Mouse (Mus musculus) forebrain, embryonic 11.5 days (tissue): ENCODE results near the gene Epha6. TPM values are rescaled to one million over a fixed set of nuclear protein-coding genes. Genes with fewer than 3 reads are reported as not detected.

Experiments
- ATAC-seq: fragments of 200-750 bp; cut with Nextera tagmentation; replicated peaks from 2 replicates; pipeline ENCODE4 v1.8.0; 2017; ENCODE audit warnings: moderate TSS enrichment; ENCODE audit not compliant: low FRiP score
- DNase-seq: peaks from one replicate; pipeline ENCODE4 v3.0.0-alpha.2; 2017; ENCODE audit warnings: low spot score
- H3K27ac ChIP-seq: fragments of 300-500 bp; sonication (generic); 2 replicates; pipeline ENCODE4 v1.5.1; 2014; ENCODE audit warnings: low read depth, low read length
- H3K27me3 ChIP-seq: fragments of 300-500 bp; sonication (generic); 2 replicates; pipeline ENCODE4 v1.6.1; 2014; ENCODE audit warnings: mild to moderate bottlenecking, low read length, mixed read lengths; ENCODE audit not compliant: control insufficient read depth, insufficient read depth
- H3K36me3 ChIP-seq: fragments of 300-500 bp; sonication (generic); 2 replicates; pipeline ENCODE4 v1.6.1; 2014; ENCODE audit warnings: mild to moderate bottlenecking, low read length, moderate library complexity, mixed read lengths; ENCODE audit not compliant: control insufficient read depth, insufficient read depth
- H3K4me1 ChIP-seq: fragments of 300-500 bp; sonication (generic); replicated peaks from 2 replicates; pipeline ENCODE4 v1.6.1; 2014; ENCODE audit warnings: low read length, mixed read lengths; ENCODE audit not compliant: control insufficient read depth, insufficient read depth
- H3K4me2 ChIP-seq: fragments of 300-500 bp; sonication (generic); 2 replicates; pipeline ENCODE4 v1.6.1; 2014; ENCODE audit warnings: low read depth, mild to moderate bottlenecking, low read length, moderate library complexity, mixed read lengths; ENCODE audit not compliant: severe bottlenecking
- H3K4me3 ChIP-seq: fragments of 300-500 bp; sonication (generic); 2 replicates; pipeline ENCODE4 v1.5.1; 2014; ENCODE audit warnings: low read depth, low read length
- H3K9ac ChIP-seq: fragments of 300-500 bp; sonication (generic); 2 replicates; pipeline ENCODE4 v1.6.1; 2014; ENCODE audit warnings: low read length
- H3K9me3 ChIP-seq: fragments of 300-500 bp; sonication (generic); 2 replicates; pipeline ENCODE4 v1.6.1; 2016; ENCODE audit warnings: low read length, mixed read lengths; ENCODE audit not compliant: control insufficient read depth
- WGBS: fragments of 180-500 bp; shearing (Covaris S2); extraction: QIAGEN DNeasy Blood & Tissue Kit; methylation state at CpG from one replicate; pipeline ENCODE4 v1.1.7; 2014; 5-methylcytosine and 5-hydroxymethylcytosine counted together
- polyA plus RNA-seq: library from polyadenylated mRNA; unstranded; fragments of >200 nt; fragmentation: Nextera tagmentation; extraction: Ambion mirVana; gene quantifications from 2 replicates; pipeline ENCODE4 v1.2.1, GENCODE M21; 2014

Gene Epha6
- polyA plus RNA-seq, 1 experiment from 2014 or later, result 0.68 TPM

DNA sequence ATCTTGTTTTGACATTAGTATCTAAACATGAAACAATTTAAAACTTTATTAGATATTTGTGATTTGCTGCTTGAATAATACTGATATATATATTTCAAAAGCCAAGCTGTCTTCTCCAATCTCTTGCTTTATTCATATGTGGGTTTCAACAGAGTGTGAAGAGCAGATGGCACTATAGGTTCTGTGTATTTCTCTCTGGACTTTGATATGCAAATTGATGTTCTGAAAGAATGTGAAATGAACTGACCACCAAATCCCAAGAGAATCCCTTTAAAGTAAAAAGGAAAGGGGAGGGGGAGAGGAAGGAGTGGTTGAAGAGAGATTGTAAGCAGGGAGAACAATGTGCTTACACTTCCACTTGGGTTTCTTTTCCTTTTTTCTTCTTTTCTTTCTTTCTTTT, 212.4 kb downstream of the Epha6 start:
- no peak overlapping the region for H3K4me3 ChIP-seq
- no peak overlapping the region for H3K4me2 ChIP-seq
- no peaks in the 10 kb centered on the region for H3K36me3 ChIP-seq
- peak; percentile 57 for ATAC-seq
- DNase-seq, result no peak
- no peak overlapping the region for H3K27ac ChIP-seq
- no peaks in the 10 kb centered on the region for H3K27me3 ChIP-seq
- H3K4me1 ChIP-seq, result no peaks in the 10 kb centered on the region
- no peak overlapping the region for H3K9ac ChIP-seq
- no peaks in the 10 kb centered on the region for H3K9me3 ChIP-seq

DNA sequence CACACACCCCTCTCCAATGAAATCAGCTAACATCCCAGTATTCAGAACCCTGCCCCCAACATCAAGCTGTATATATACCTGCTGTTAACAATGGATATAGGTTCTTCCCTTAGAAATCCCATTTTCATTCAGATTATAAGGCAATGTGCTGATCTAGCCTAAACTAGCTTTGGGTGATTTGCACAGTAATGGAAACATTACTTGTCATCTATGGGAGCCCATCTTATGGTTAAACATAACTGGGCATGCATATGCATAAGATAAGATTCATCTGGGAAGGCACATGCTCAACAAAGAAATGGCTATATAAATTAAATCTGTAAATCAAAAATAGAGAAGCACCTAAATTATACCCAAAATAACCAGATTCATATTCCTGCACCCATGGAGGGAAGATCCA, 230.2 kb downstream of the Epha6 start:
- Histone ChIP-seq H3K27me3 (no peaks in the 10 kb centered on the region), H3K4me3 (no peak overlapping the region), H3K4me2 (no peak overlapping the region), H3K4me1 (no peaks in the 10 kb centered on the region), H3K36me3 (no peaks in the 10 kb centered on the region), H3K27ac (no peak overlapping the region), H3K9ac (no peak overlapping the region), H3K9me3 (no peaks in the 10 kb centered on the region)
- DNase-seq, result no peak
- no peak for ATAC-seq

DNA sequence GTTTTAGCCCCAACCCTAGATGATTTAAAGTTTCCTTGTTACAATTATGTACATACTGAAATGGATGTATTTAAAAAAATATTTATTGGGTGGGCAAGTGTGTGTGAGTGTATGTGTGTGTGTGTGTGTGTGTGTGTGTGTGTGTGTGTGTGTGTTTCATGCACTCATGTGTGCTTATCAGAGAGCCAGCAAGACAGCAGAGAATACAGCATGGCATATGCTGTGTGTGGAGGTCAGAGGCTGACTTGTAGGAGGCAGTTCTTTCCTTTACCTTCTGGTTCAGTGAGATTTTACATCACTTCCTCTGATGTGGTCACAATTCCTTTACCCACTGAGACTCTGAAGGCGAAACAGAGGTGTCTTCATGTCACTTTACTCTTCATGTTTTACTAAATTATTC, 321.4 kb downstream of the Epha6 start:
- H3K9me3 ChIP-seq, result no peaks in the 10 kb centered on the region
- WGBS, result 76% methylated on average over 1 of the region's 1 CpGs
- H3K4me3 ChIP-seq, result no peak overlapping the region
- H3K4me2 ChIP-seq, result no peak overlapping the region
- DNase-seq (no peak), ATAC-seq (no peak)
- no peak overlapping the region for H3K9ac ChIP-seq
- H3K27ac ChIP-seq, result no peak overlapping the region
- no peaks in the 10 kb centered on the region for H3K27me3 ChIP-seq
- H3K4me1 ChIP-seq, result no peaks in the 10 kb centered on the region
- no peaks in the 10 kb centered on the region for H3K36me3 ChIP-seq

DNA sequence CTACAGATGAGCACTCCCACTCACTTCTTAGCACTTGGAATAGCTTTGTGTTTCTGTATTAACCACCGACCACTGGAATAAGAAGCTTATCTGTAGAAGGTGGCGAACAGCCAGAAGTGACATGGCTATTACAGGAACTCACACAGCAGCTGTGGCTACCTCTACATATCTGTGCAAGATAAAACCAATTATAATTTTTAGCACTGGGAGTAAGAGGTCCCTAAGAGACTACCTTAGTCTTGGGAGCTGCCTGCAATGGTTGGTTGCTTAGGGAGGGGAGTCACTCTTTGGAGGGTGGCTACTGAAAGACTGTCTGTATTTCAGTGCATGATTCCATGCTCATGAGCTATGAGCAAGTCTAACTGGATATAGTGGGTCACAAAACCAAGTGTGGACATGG, 331.2 kb downstream of the Epha6 start:
- Histone ChIP-seq H3K4me3 (no peak overlapping the region), H3K27ac (no peak overlapping the region), H3K4me1 (no peaks in the 10 kb centered on the region), H3K27me3 (no peaks in the 10 kb centered on the region), H3K4me2 (no peak overlapping the region), H3K36me3 (no peaks in the 10 kb centered on the region), H3K9me3 (no peaks in the 10 kb centered on the region), H3K9ac (no peak overlapping the region)
- 88% methylated on average over 2 of the region's 2 CpGs for WGBS
- DNase-seq, result no peak
- ATAC-seq, result no peak

DNA sequence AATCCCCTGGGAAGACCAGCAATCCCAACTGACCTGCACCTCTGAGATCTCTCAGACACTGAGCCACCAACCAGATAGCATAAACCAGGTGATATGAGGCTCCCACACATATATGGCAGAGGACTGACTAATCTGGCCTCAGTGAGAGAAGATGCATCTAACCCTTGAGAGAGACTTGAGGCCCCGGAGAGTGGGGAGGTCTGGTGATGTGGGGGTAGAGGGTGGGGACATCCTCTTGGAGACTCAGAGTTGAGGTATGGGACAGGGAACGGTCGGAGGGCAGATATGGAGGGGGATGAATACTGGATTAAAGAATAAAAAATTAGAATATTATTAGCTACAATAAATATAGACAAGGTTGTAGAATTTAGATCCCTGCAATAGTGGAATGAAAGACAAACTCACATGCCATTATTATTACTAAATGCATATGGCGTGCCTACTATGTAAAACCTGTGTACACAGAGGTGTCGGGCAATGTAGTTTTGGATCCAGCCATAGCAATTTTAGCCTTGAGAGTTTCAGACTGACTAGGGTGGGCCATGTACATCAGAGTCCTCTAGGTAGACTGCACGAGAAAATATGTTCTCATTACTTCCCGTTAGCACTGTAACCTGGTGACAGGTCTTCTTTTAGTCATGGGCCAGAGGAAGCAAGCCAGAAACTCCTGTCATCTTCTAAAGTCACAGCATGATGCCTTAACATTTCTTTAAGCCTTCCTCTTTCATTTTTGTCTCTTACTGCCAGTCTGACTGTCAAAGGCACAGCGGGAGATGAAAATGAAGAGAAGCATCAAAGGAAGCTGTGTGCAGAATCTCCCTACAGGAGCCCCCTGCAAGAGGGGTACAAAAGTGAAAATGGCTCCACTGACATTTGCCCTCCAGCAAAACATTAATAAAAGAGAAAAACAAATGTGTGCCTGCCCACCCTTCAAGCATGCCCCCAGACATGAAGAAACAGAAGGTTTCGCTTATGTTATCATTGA, 338.7 kb downstream of the Epha6 start:
- Histone ChIP-seq H3K27me3 (no peaks in the 10 kb centered on the region), H3K4me1 (no peaks in the 10 kb centered on the region), H3K4me3 (no peak overlapping the region), H3K27ac (no peak overlapping the region), H3K9ac (no peak overlapping the region), H3K4me2 (no peak overlapping the region), H3K36me3 (no peaks in the 10 kb centered on the region), H3K9me3 (no peaks in the 10 kb centered on the region)
- 68% methylated on average over 9 of the region's 9 CpGs for WGBS
- DNase-seq (no peak), ATAC-seq (peak; percentile 55; the same call in 1 of the 2 replicates)

DNA sequence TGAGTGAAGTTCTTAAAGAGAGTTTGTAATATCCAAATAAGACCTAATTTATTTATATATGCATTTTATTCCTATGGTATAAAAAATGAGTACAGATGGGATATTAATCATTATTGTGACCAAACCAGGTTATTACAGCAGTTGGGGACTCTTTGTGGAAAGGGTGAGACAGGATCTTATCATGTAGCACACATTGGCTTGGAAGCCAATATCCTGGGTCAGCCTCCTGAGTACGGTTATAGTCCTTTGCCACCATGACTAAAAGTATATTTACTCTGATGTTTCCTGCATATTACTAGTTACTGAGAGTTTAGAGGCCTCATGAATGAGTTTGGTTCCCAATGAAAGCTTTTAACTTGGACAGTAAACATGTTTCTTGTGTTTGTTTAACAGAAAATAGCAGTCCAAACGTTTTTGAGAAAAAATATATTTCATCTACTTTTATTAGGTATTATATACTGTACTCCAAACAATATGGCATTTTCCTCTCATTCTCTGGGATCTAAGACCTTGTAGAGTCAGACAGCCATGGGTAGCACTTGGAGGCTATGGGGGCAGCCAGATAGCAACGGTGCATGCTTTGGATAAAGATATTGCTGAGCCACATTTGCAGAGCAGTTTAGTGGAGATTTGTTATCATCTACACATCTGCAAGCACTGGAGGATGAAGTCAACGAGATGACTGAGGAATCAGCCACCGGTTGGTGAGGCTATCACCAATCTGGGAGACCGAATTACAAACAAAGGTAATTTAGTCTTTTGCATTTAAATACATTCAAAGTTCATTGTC, 340.4 kb downstream of the Epha6 start:
- Histone ChIP-seq H3K9me3 (no peaks in the 10 kb centered on the region), H3K4me2 (no peak overlapping the region), H3K4me1 (no peaks in the 10 kb centered on the region), H3K27ac (no peak overlapping the region), H3K9ac (no peak overlapping the region), H3K36me3 (no peaks in the 10 kb centered on the region), H3K4me3 (no peak overlapping the region), H3K27me3 (no peaks in the 10 kb centered on the region)
- ATAC-seq (no peak), DNase-seq (no peak)
- WGBS, result 78% methylated on average over 6 of the region's 6 CpGs

DNA sequence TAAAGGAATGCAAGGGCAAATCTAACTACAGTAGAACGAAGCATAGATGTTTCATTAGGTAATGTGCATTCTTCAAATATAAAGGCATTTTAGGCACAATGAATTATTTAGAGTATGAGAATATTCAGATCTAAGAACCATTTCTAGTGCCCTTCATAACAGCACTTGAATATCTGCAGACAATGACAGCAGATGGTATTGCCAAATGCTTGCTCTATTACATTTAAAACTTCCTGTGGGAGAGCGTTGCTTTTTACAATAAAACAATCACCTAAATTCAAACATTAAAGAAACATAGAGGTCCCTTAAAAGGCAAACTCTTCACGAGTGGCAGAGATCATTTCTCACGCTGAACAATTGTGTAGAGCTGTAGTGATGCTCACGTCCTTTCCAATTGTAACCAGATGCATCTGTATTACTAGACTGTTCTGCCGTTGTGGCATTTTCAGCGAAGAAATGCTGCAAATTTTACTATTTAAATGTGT, 347.1 kb downstream of the Epha6 start:
- DNase-seq, result no peak
- no peak for ATAC-seq
- H3K4me1 ChIP-seq, result no peaks in the 10 kb centered on the region
- WGBS, result 86% methylated on average over 7 of the region's 7 CpGs
- no peak overlapping the region for H3K27ac ChIP-seq
- H3K36me3 ChIP-seq, result no peaks in the 10 kb centered on the region
- no peaks in the 10 kb centered on the region for H3K27me3 ChIP-seq
- no peak overlapping the region for H3K4me3 ChIP-seq
- no peaks in the 10 kb centered on the region for H3K9me3 ChIP-seq
- no peak overlapping the region for H3K4me2 ChIP-seq
- H3K9ac ChIP-seq, result no peak overlapping the region

DNA sequence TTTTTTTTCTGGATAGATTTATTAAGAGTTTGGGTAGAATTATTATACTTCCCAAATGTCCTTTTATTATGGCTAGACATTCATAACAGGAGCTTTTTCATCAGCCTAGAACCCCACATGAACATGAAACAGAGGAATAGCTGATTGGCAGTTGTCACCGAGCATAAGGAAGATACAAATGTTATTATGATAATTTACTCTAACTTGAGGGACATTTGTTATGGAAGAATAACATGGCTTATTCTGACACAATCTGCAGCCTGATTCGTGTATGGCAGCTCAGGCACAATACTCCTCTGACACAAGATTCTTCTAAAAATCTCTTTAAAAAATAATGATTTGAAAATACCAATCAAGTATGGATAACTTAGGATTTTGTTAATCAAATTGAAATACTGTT, 347.7 kb downstream of the Epha6 start:
- no peaks in the 10 kb centered on the region for H3K36me3 ChIP-seq
- 88% methylated on average over 2 of the region's 2 CpGs for WGBS
- no peaks in the 10 kb centered on the region for H3K9me3 ChIP-seq
- no peaks in the 10 kb centered on the region for H3K27me3 ChIP-seq
- H3K27ac ChIP-seq, result no peak overlapping the region
- no peaks in the 10 kb centered on the region for H3K4me1 ChIP-seq
- DNase-seq (no peak), ATAC-seq (no peak)
- no peak overlapping the region for H3K9ac ChIP-seq
- H3K4me2 ChIP-seq, result no peak overlapping the region
- no peak overlapping the region for H3K4me3 ChIP-seq
